In genomic region chr5:92986651-92987610, GRCm38 (mm10) we compare ENCODE assay signal across 17 mouse cellular contexts. TPM values are rescaled to one million over a fixed set of nuclear protein-coding genes. Genes with fewer than 3 reads are reported as not detected.
DNase-seq lines count a peak whose midpoint lies in the region.
"Had no signal": no experiment of that assay in that cellular context is flagged by ENCODE, and none has a peak within 500 bp of the region (broad histone marks: within the 10 kb centered on the region; RNA-seq: fewer than 3 reads in every experiment).

No protein-coding gene starts in this region.

- no peaks in the 10 kb centered on the region for H3K36me3 ChIP-seq in embryonic facial prominence, embryonic 10.5 days (replicated peaks)
- no peaks in the 10 kb centered on the region for H3K36me3 ChIP-seq in limb, embryonic 10.5 days
- H3K36me3 ChIP-seq: embryonic facial prominence, embryonic 12.5 days; forebrain, embryonic 10.5 days; hindbrain, embryonic 12.5 days; liver, embryonic 13.5 days had no signal

- H3K9me3 ChIP-seq in embryonic facial prominence, embryonic 10.5 days: no peaks in the 10 kb centered on the region
- H3K9me3 ChIP-seq in limb, embryonic 10.5 days (replicated peaks): no peaks in the 10 kb centered on the region
- H3K9me3 ChIP-seq: embryonic facial prominence, embryonic 12.5 days; forebrain, embryonic 10.5 days; hindbrain, embryonic 12.5 days; liver, embryonic 13.5 days had no signal

- no peaks in the 10 kb centered on the region for H3K27me3 ChIP-seq in embryonic facial prominence, embryonic 10.5 days (replicated peaks; ENCODE audit: low read depth, poor library complexity, severe bottlenecking)
- no peaks in the 10 kb centered on the region for H3K27me3 ChIP-seq in limb, embryonic 10.5 days (ENCODE audit: low read depth, poor library complexity, severe bottlenecking)
- H3K27me3 ChIP-seq: embryonic facial prominence, embryonic 12.5 days; hindbrain, embryonic 12.5 days; liver, embryonic 13.5 days; Patski had no signal

- WGBS in embryonic facial prominence, embryonic 10.5 days: 92% methylated on average over 22 of the region's 22 CpGs
- WGBS in limb, embryonic 10.5 days: 92% methylated on average over 22 of the region's 22 CpGs

- peak; percentile 54 for DNase-seq in kidney, adult 11 months
- DNase-seq in kidney, adult 9 months: no peak
- peak; percentile 91 for DNase-seq in R1 (ENCODE audit: low read depth, low spot score)
- no peak for DNase-seq in embryonic facial prominence, embryonic 10.5 days (ENCODE audit: low spot score)
- DNase-seq in limb, embryonic 10.5 days (ENCODE audit: low spot score): no peak
- no peak for DNase-seq in thymus, postnatal 4 days
- no peak for DNase-seq in urinary bladder, postnatal 14 days (ENCODE audit: low spot score)
- DNase-seq: heart, adult 11 months; liver, embryonic 13.5 days; retina, postnatal 1 day; thymus, adult 2 months had no signal

- no peak overlapping the region for H3K4me3 ChIP-seq in embryonic facial prominence, embryonic 10.5 days
- H3K4me3 ChIP-seq in limb, embryonic 10.5 days: no peak overlapping the region
- H3K4me3 ChIP-seq: embryonic facial prominence, embryonic 12.5 days; forebrain, embryonic 10.5 days; hindbrain, embryonic 12.5 days; liver, embryonic 13.5 days had no signal

- H3K27ac ChIP-seq in embryonic facial prominence, embryonic 10.5 days (replicated peaks): peak overlapping the region; percentile 16; the same call in 1 of the 2 replicates
- H3K27ac ChIP-seq in limb, embryonic 10.5 days: 0 out of 2 replicates have a peak overlapping the region, but pooled peaks have one; percentile 85
- H3K27ac ChIP-seq: forebrain, embryonic 10.5 days; hindbrain, embryonic 12.5 days; liver, embryonic 13.5 days had no signal

- peaks cover 32% of the 10 kb centered on the region for H3K4me1 ChIP-seq in embryonic facial prominence, embryonic 10.5 days
- H3K4me1 ChIP-seq in limb, embryonic 10.5 days: peaks cover 20% of the 10 kb centered on the region
- H3K4me1 ChIP-seq: liver, embryonic 13.5 days had no signal

RNA-seq across cellular contexts. Expression of gene Sowahb, which starts 57.9 kb away (rescaled TPM):
- 0.78 and 0.85 TPM in 2 replicates for polyA plus RNA-seq in embryonic facial prominence, embryonic 10.5 days (2016; fragmentation: Nextera tagmentation; extraction: Ambion mirVana)
- polyA plus RNA-seq in limb, embryonic 10.5 days (2016; fragmentation: Nextera tagmentation; extraction: Ambion mirVana): 1.1 and 1.3 TPM in 2 replicates
- polyA plus RNA-seq: CD4-positive, CD25-positive, alpha-beta regulatory T cell, adult 4 months; neural tube, embryonic 14.5 days had no signal

Comparison
In these comparisons a context has a peak if more than half of its experiments do, and no peak if none do; other contexts are left out.
1. DNase-seq: peak in kidney, adult 11 months (single experiment) and R1 (single experiment); none in kidney, adult 9 months (single experiment), embryonic facial prominence, embryonic 10.5 days (single experiment), limb, embryonic 10.5 days (single experiment), thymus, postnatal 4 days (single experiment) and urinary bladder, postnatal 14 days (single experiment).